Mouse (Mus musculus) liver, adult 2 months (tissue): Measurements from ENCODE around the gene Nup107.

Source experiments
- CTCF ChIP-seq: fragments of 200-500 bp; IDR thresholded peaks from 2 replicates; pipeline ENCODE4 v1.5.1; 2011; ENCODE audit warnings: low read depth, low read length, control low read depth
- POLR2A ChIP-seq: fragments of 200-500 bp; IDR thresholded peaks from 2 replicates; pipeline ENCODE4 v1.6.1; 2011; ENCODE audit warnings: low read length, control low read depth; ENCODE audit not compliant: insufficient read depth; ENCODE audit errors: extremely low read depth

GRCm38 (mm10) chr10:117770286-117771130, 22.0 kb downstream of the Nup107 start:
- TF ChIP-seq POLR2A (no peak), CTCF (no peak)
